Mouse (Mus musculus) heart, postnatal 0 days (tissue): ENCODE results near the gene Ssr2.

Experiments
- CTCF ChIP-seq: IDR thresholded peaks from 2 replicates; pipeline ENCODE4 v1.5.1; 2016; ENCODE audit warnings: antibody characterized with exemption, control low read depth, low read depth
- EP300 ChIP-seq: IDR thresholded peaks from 2 replicates; pipeline ENCODE4 v1.6.1; 2016; ENCODE audit warnings: antibody characterized with exemption, low read depth

- TF ChIP-seq EP300 (no peak), CTCF (no peak)
These were observed 57.4 kb downstream of the Ssr2 start for GRCm38 (mm10) chr3:88633056-88633455.
